Mouse (Mus musculus): Measurements from ENCODE around the gene Pdzd2. TPM values are rescaled to one million over a fixed set of nuclear protein-coding genes. Genes with fewer than 3 reads are reported as not detected.

Pdzd2 gene
- polyA plus RNA-seq, 1 experiment from 2014 or later, result 114 TPM

- Histone ChIP-seq H3K36me3 (ENCODE audit: insufficient read depth, low read length) (no peaks in the 10 kb centered on the region), H3K27me3 (replicated peaks; ENCODE audit: insufficient read depth, low read length) (no peaks in the 10 kb centered on the region), H3K4me1 (ENCODE audit: insufficient read depth, low read depth, low read length) (no peaks in the 10 kb centered on the region), H3K4me2 (replicated peaks; ENCODE audit: low read depth, low read length) (no peak overlapping the region), H3K9me3 (ENCODE audit: low read length) (no peaks in the 10 kb centered on the region), H3K4me3 (ENCODE audit: low read depth, low read length) (no peak overlapping the region), H3K27ac (ENCODE audit: low read length) (no peak overlapping the region), H3K9ac (replicated peaks; ENCODE audit: low read depth) (no peak overlapping the region)
- DNase-seq (ENCODE audit: low spot score) (no peak), ATAC-seq (no peak)
- TF ChIP-seq EP300 (IDR thresholded peaks at IDR 0.05) (no peak), CTCF (IDR thresholded peaks at IDR 0.05) (no peak)
- WGBS, result 80% methylated on average over 15 of the region's 15 CpGs
Measured at GRCm38 (mm10) chr15:12388726-12389489, 350.8 kb downstream of the Pdzd2 start.

- ATAC-seq, result 0 out of 2 replicates have a peak, but pooled peaks have one; percentile 12
Measured at GRCm38 (mm10) chr15:12384679-12385078, 355.0 kb downstream of the Pdzd2 start.

GRCm38 (mm10) chr15:12380548-12380947 is 359.2 kb downstream of the Pdzd2 start:
- Histone ChIP-seq H3K27me3 (replicated peaks; ENCODE audit: insufficient read depth, low read length) (no peaks in the 10 kb centered on the region), H3K36me3 (ENCODE audit: insufficient read depth, low read length) (no peaks in the 10 kb centered on the region), H3K9me3 (ENCODE audit: low read length) (no peaks in the 10 kb centered on the region), H3K9ac (replicated peaks; ENCODE audit: low read depth) (no peak overlapping the region), H3K4me2 (replicated peaks; ENCODE audit: low read depth, low read length) (no peak overlapping the region), H3K4me3 (ENCODE audit: low read depth, low read length) (no peak overlapping the region), H3K27ac (ENCODE audit: low read length) (no peak overlapping the region), H3K4me1 (ENCODE audit: insufficient read depth, low read depth, low read length) (peaks cover 7% of the 10 kb centered on the region)
- 58% methylated on average over 5 of the region's 5 CpGs for WGBS
- TF ChIP-seq CTCF (IDR thresholded peaks at IDR 0.05), result peak; percentile 66
- TF ChIP-seq EP300 (IDR thresholded peaks at IDR 0.05), result no peak
- DNase-seq (ENCODE audit: low spot score), result peak; percentile 54
- ATAC-seq, result no peak

More at GRCm38 (mm10) chr15:12384679-12385078, 355.0 kb downstream of the Pdzd2 start:
- Histone ChIP-seq H3K4me1 (ENCODE audit: insufficient read depth, low read depth, low read length) (no peaks in the 10 kb centered on the region), H3K9ac (replicated peaks; ENCODE audit: low read depth) (no peak overlapping the region), H3K27ac (ENCODE audit: low read length) (no peak overlapping the region), H3K4me2 (replicated peaks; ENCODE audit: low read depth, low read length) (no peak overlapping the region), H3K9me3 (ENCODE audit: low read length) (no peaks in the 10 kb centered on the region), H3K4me3 (ENCODE audit: low read depth, low read length) (no peak overlapping the region), H3K36me3 (ENCODE audit: insufficient read depth, low read length) (no peaks in the 10 kb centered on the region), H3K27me3 (replicated peaks; ENCODE audit: insufficient read depth, low read length) (no peaks in the 10 kb centered on the region)
- no peak for DNase-seq (ENCODE audit: low spot score)
- 50% methylated on average over 12 of the region's 13 CpGs for WGBS
- no peak for TF ChIP-seq CTCF (IDR thresholded peaks at IDR 0.05)
- TF ChIP-seq EP300 (IDR thresholded peaks at IDR 0.05), result no peak

- H3K4me3 ChIP-seq (ENCODE audit: low read depth, low read length), result no peak overlapping the region
- no peak overlapping the region for H3K27ac ChIP-seq (ENCODE audit: low read length)
- no peaks in the 10 kb centered on the region for H3K27me3 ChIP-seq (replicated peaks; ENCODE audit: insufficient read depth, low read length)
- H3K9ac ChIP-seq (replicated peaks; ENCODE audit: low read depth), result no peak overlapping the region
- no peaks in the 10 kb centered on the region for H3K36me3 ChIP-seq (ENCODE audit: insufficient read depth, low read length)
- no peak for ATAC-seq
- no peak overlapping the region for H3K4me2 ChIP-seq (replicated peaks; ENCODE audit: low read depth, low read length)
- 85% methylated on average over 3 of the region's 3 CpGs for WGBS
- no peaks in the 10 kb centered on the region for H3K9me3 ChIP-seq (ENCODE audit: low read length)
- H3K4me1 ChIP-seq (ENCODE audit: insufficient read depth, low read depth, low read length), result peaks cover 10% of the 10 kb centered on the region
- no peak for DNase-seq (ENCODE audit: low spot score)
- no peak for TF ChIP-seq EP300 (IDR thresholded peaks at IDR 0.05)
- TF ChIP-seq CTCF (IDR thresholded peaks at IDR 0.05), result no peak
Measured at GRCm38 (mm10) chr15:12380057-12380456, 359.7 kb downstream of the Pdzd2 start.

- Histone ChIP-seq H3K4me1 (ENCODE audit: insufficient read depth, low read depth, low read length) (peaks cover 10% of the 10 kb centered on the region), H3K4me2 (replicated peaks; ENCODE audit: low read depth, low read length) (no peak overlapping the region), H3K27me3 (replicated peaks; ENCODE audit: insufficient read depth, low read length) (no peaks in the 10 kb centered on the region), H3K9ac (replicated peaks; ENCODE audit: low read depth) (no peak overlapping the region), H3K27ac (ENCODE audit: low read length) (no peak overlapping the region), H3K4me3 (ENCODE audit: low read depth, low read length) (no peak overlapping the region), H3K36me3 (ENCODE audit: insufficient read depth, low read length) (no peaks in the 10 kb centered on the region), H3K9me3 (ENCODE audit: low read length) (no peaks in the 10 kb centered on the region)
- TF ChIP-seq EP300 (IDR thresholded peaks at IDR 0.05) (no peak), CTCF (IDR thresholded peaks at IDR 0.05) (no peak)
- WGBS, result 74% methylated on average over 10 of the region's 10 CpGs
- DNase-seq (ENCODE audit: low spot score) (no peak), ATAC-seq (no peak)
Measured at GRCm38 (mm10) chr15:12377800-12378199, 361.9 kb downstream of the Pdzd2 start.

GRCm38 (mm10) chr15:12376491-12377069 is 363.1 kb downstream of the Pdzd2 start:
- no peak overlapping the region for H3K9ac ChIP-seq (replicated peaks; ENCODE audit: low read depth)

More at GRCm38 (mm10) chr15:12376491-12377069, 363.1 kb downstream of the Pdzd2 start:
- no peak for DNase-seq (ENCODE audit: low spot score)
- H3K9me3 ChIP-seq (ENCODE audit: low read length), result no peaks in the 10 kb centered on the region
- ATAC-seq, result no peak
- 38% methylated on average over 13 of the region's 13 CpGs for WGBS
- peaks cover 10% of the 10 kb centered on the region for H3K4me1 ChIP-seq (ENCODE audit: insufficient read depth, low read depth, low read length)
- peak overlapping the region; percentile 32 for H3K27ac ChIP-seq (ENCODE audit: low read length)
- 0 out of 2 replicates have a peak overlapping the region, but pooled peaks have one; percentile 33 for H3K4me3 ChIP-seq (ENCODE audit: low read depth, low read length)
- no peak for TF ChIP-seq CTCF (IDR thresholded peaks at IDR 0.05)
- TF ChIP-seq EP300 (IDR thresholded peaks at IDR 0.05), result no peak
- H3K27me3 ChIP-seq (replicated peaks; ENCODE audit: insufficient read depth, low read length), result no peaks in the 10 kb centered on the region
- H3K4me2 ChIP-seq (replicated peaks; ENCODE audit: low read depth, low read length), result peak overlapping the region; percentile 60
- no peaks in the 10 kb centered on the region for H3K36me3 ChIP-seq (ENCODE audit: insufficient read depth, low read length)
